Mouse (Mus musculus) MEL (cell line): Measurements from ENCODE around the gene Krtap16-3. TPM values are rescaled to one million over a fixed set of nuclear protein-coding genes. Genes with fewer than 3 reads are reported as not detected.

Source experiments
- DNase-seq: peaks from one replicate; pipeline ENCODE4 v3.0.0; 2011; ENCODE audit warnings: low read depth, low spot score
- H3K27ac ChIP-seq: 2 replicates; pipeline ENCODE4 v1.5.1; 2012; ENCODE audit warnings: low read depth, mild to moderate bottlenecking, control low read depth, low read length, moderate library complexity; ENCODE audit not compliant: control insufficient read depth
- H3K27me3 ChIP-seq, 2 experiments: fragments of 150-350 bp in 1 of 2; sonication (generic) in 1 of 2; 2 replicates each; pipeline ENCODE4 v1.6.1; 2012; ENCODE audit warnings: low read length in 2 of 2, mild to moderate bottlenecking in 2 of 2, improper control_type of control experiment in 1 of 2, moderate library complexity in 1 of 2; ENCODE audit not compliant: insufficient read depth in 2 of 2, control insufficient read depth in 1 of 2
- H3K36me3 ChIP-seq, 2 experiments: 2 replicates each; pipeline ENCODE4 v1.6.1; 2012 to 2014; ENCODE audit warnings: low read length in 2 of 2, improper control_type of control experiment in 1 of 2, inconsistent platforms in 1 of 2, mild to moderate bottlenecking in 1 of 2; ENCODE audit not compliant: insufficient read depth in 2 of 2, control insufficient read depth in 1 of 2
- H3K4me1 ChIP-seq, 2 experiments: fragments of 150-350 bp in 1 of 2; sonication (generic) in 1 of 2; 2 replicates each; pipeline ENCODE4 v1.6.1; 2012; ENCODE audit warnings: low read length in 2 of 2, improper control_type of control experiment in 1 of 2, mild to moderate bottlenecking in 1 of 2; ENCODE audit not compliant: insufficient read depth in 2 of 2, control insufficient read depth in 1 of 2
- H3K4me3 ChIP-seq, 2 experiments: fragments of 150-350 bp in 1 of 2; sonication (generic) in 1 of 2; 2 replicates each; pipeline ENCODE4 v1.5.1; 2012; ENCODE audit warnings: low read depth in 2 of 2, low read length in 2 of 2, mild to moderate bottlenecking in 2 of 2, moderate library complexity in 2 of 2, control low read depth in 1 of 2, improper control_type of control experiment in 1 of 2; ENCODE audit not compliant: control insufficient read depth in 1 of 2, insufficient read depth in 1 of 2
- H3K79me2 ChIP-seq: 2 replicates; pipeline ENCODE4 v1.6.1; 2012; ENCODE audit warnings: mild to moderate bottlenecking, low read length, moderate library complexity; ENCODE audit not compliant: control insufficient read depth, poor library complexity, insufficient read depth
- H3K9ac ChIP-seq: 2 replicates; pipeline ENCODE4 v1.6.1; 2012; ENCODE audit warnings: low read depth, mild to moderate bottlenecking, control low read depth, low read length, moderate library complexity; ENCODE audit not compliant: control insufficient read depth, poor library complexity, severe bottlenecking
- H3K9me3 ChIP-seq: fragments of 150-350 bp; sonication (generic); replicated peaks from 2 replicates; pipeline ENCODE4 v1.6.1; 2012; ENCODE audit warnings: mild to moderate bottlenecking, low read length, improper control_type of control experiment, moderate library complexity; ENCODE audit not compliant: insufficient read depth
- CTCF ChIP-seq, 3 experiments: IDR thresholded peaks in 2 of 3; conservative IDR thresholded peaks in 1 of 3; 2 replicates each; pipeline ENCODE4 v1.5.1; 2011 to 2012; ENCODE audit warnings: low read length in 3 of 3, low read depth in 2 of 3, mild to moderate bottlenecking in 2 of 3, improper control_type of control experiment in 1 of 3, inconsistent platforms in 1 of 3, mixed read lengths in 1 of 3, moderate library complexity in 1 of 3; ENCODE audit not compliant: control insufficient read depth in 1 of 3, insufficient read depth in 1 of 3, poor library complexity in 1 of 3, severe bottlenecking in 1 of 3
- HCFC1 ChIP-seq: IDR thresholded peaks from 2 replicates; pipeline ENCODE4 v1.6.1; 2012; ENCODE audit warnings: low read depth, mild to moderate bottlenecking, inconsistent platforms, low read length, improper control_type of control experiment, moderate library complexity
- JUND ChIP-seq: IDR thresholded peaks from 2 replicates; pipeline ENCODE4 v1.6.1; 2011; ENCODE audit warnings: low read depth, mild to moderate bottlenecking, improper control_type of control experiment, low read length
- KAT2A ChIP-seq: conservative IDR thresholded peaks from 2 replicates; pipeline ENCODE4 v1.6.1; 2012; ENCODE audit warnings: low read depth, low read length, improper control_type of control experiment, inconsistent platforms
- MAX ChIP-seq: IDR thresholded peaks from 2 replicates; pipeline ENCODE4 v1.6.1; 2011; ENCODE audit warnings: low read length, improper control_type of control experiment
- MAZ ChIP-seq: IDR thresholded peaks from 2 replicates; pipeline ENCODE4 v1.6.1; 2012; ENCODE audit warnings: low read depth, mild to moderate bottlenecking, inconsistent platforms, low read length, improper control_type of control experiment
- MEF2A ChIP-seq: IDR thresholded peaks from 2 replicates; pipeline ENCODE4 v1.6.1; 2014; ENCODE audit warnings: low read depth, mild to moderate bottlenecking, inconsistent platforms, low read length, improper control_type of control experiment; ENCODE audit not compliant: poor library complexity, insufficient replicate concordance, severe bottlenecking; ENCODE audit errors: extremely low read depth
- MXI1 ChIP-seq: IDR thresholded peaks from 2 replicates; pipeline ENCODE4 v1.6.1; 2011; ENCODE audit warnings: mild to moderate bottlenecking, low read depth, low read length, improper control_type of control experiment
- NELFE ChIP-seq: IDR thresholded peaks from 2 replicates; pipeline ENCODE4 v1.6.1; 2011; ENCODE audit warnings: low read depth, low read length, improper control_type of control experiment
- POLR2A ChIP-seq, 2 experiments: IDR thresholded peaks; 2 replicates each; pipeline ENCODE4 v1.6.1; 2011 to 2012; ENCODE audit warnings: low read length in 2 of 2, mild to moderate bottlenecking in 2 of 2, control low read depth in 1 of 2, improper control_type of control experiment in 1 of 2, low read depth in 1 of 2, moderate library complexity in 1 of 2; ENCODE audit not compliant: control insufficient read depth in 1 of 2, insufficient read depth in 1 of 2, poor library complexity in 1 of 2
- RAD21 ChIP-seq: IDR thresholded peaks from 2 replicates; pipeline ENCODE4 v1.6.1; 2011; ENCODE audit warnings: mild to moderate bottlenecking, low read depth, low read length, improper control_type of control experiment
- RCOR1 ChIP-seq: IDR thresholded peaks from 2 replicates; pipeline ENCODE4 v1.6.1; 2012; ENCODE audit warnings: low read depth, mild to moderate bottlenecking, inconsistent platforms, low read length, improper control_type of control experiment
- SIN3A ChIP-seq: IDR thresholded peaks from 2 replicates; pipeline ENCODE4 v1.6.1; 2012; ENCODE audit warnings: low read length, improper control_type of control experiment, inconsistent platforms
- SMC3 ChIP-seq: IDR thresholded peaks from 2 replicates; pipeline ENCODE4 v1.6.1; 2011; ENCODE audit warnings: low read depth, low read length, improper control_type of control experiment
- TCF12 ChIP-seq: IDR thresholded peaks from 2 replicates; pipeline ENCODE4 v1.6.1; 2014; ENCODE audit warnings: low read depth, mild to moderate bottlenecking, inconsistent platforms, low read length, improper control_type of control experiment, moderate library complexity
- UBTF ChIP-seq: IDR thresholded peaks from 2 replicates; pipeline ENCODE4 v1.6.1; 2012; ENCODE audit warnings: low read depth, mild to moderate bottlenecking, inconsistent platforms, low read length, improper control_type of control experiment, moderate library complexity, borderline replicate concordance; ENCODE audit not compliant: insufficient read depth
- ZNF384 ChIP-seq: IDR thresholded peaks from 2 replicates; pipeline ENCODE4 v1.6.1; 2012; ENCODE audit warnings: low read depth, mild to moderate bottlenecking, inconsistent platforms, low read length, improper control_type of control experiment
- polyA plus RNA-seq, 2 experiments: library from polyadenylated mRNA; stranded (reverse) in 1 of 2; unstranded in 1 of 2; fragments of >175 nt in 1 of 2; fragments of >200 nt in 1 of 2; gene quantifications; 2 replicates each; pipeline versions ENCODE4 v1.2.1 to v1.2.4; 2012; ENCODE audit warnings: low replicate concordance in 2 of 2, low read depth in 1 of 2; ENCODE audit not compliant: insufficient read length in 2 of 2, insufficient read depth in 1 of 2, missing spikeins in 1 of 2
- total RNA-seq: library from RNA; depleted of rRNA; stranded (reverse); fragments of 300-350 nt; gene quantifications from 2 replicates; pipeline ENCODE4 v1.2.3, GENCODE M21; 2012; rRNA removed

The Krtap16-3 gene
- total and polyA plus RNA-seq, 3 experiments: not detected

- no peak for DNase-seq
- Histone ChIP-seq H3K36me3 (no peaks in the 10 kb centered on the region), H3K27ac (no peak overlapping the region), H3K4me1 (no peaks in the 10 kb centered on the region), H3K79me2 (no peaks in the 10 kb centered on the region), H3K9me3 (no peaks in the 10 kb centered on the region), H3K27me3 (no peaks in the 10 kb centered on the region), H3K4me3 (no peak overlapping the region), H3K9ac (no peak overlapping the region)
- no peak for TF ChIP-seq SIN3A
- no peak for TF ChIP-seq ZNF384
- no peak for TF ChIP-seq MEF2A
- no peak for TF ChIP-seq HCFC1
- no peak for TF ChIP-seq MXI1
- no peak for TF ChIP-seq UBTF
- TF ChIP-seq TCF12: no peak
- no peak for TF ChIP-seq POLR2A (IDR thresholded peaks at IDR 0.05; ENCODE audit: control insufficient read depth in 1 of 2, insufficient read depth in 1 of 2, low read depth in 1 of 2, low read length in 2 of 2, poor library complexity in 1 of 2)
Measured at GRCm38 (mm10) chr16:88941106-88941505, 21.6 kb downstream of the Krtap16-3 start.

- Histone ChIP-seq H3K4me1 (no peaks in the 10 kb centered on the region), H3K27ac (no peak overlapping the region), H3K36me3 (no peaks in the 10 kb centered on the region), H3K79me2 (no peaks in the 10 kb centered on the region), H3K27me3 (no peaks in the 10 kb centered on the region), H3K9me3 (no peaks in the 10 kb centered on the region), H3K4me3 (no peak overlapping the region), H3K9ac (no peak overlapping the region)
- peak; percentile 26 for DNase-seq
- TF ChIP-seq RAD21 (peak; percentile 2), CTCF (IDR thresholded peaks at IDR 0.05 in 2 of 3, conservative IDR thresholded peaks at IDR 0.05 in 1 of 3; ENCODE audit: control insufficient read depth in 1 of 3, insufficient read depth in 1 of 3, low read depth in 2 of 3, low read length in 3 of 3, poor library complexity in 1 of 3, severe bottlenecking in 1 of 3) (peak in 2 of 3 experiments; percentile 20 to 27; a peak in 3 of 6 replicates), MAX (no peak)
Measured at GRCm38 (mm10) chr16:88938252-88938651, 24.4 kb downstream of the Krtap16-3 start.

- Histone ChIP-seq H3K4me1 (no peaks in the 10 kb centered on the region), H3K27me3 (no peaks in the 10 kb centered on the region), H3K9me3 (no peaks in the 10 kb centered on the region), H3K4me3 (no peak within 1 kb of the TSS), H3K27ac (no peak within 1 kb of the TSS), H3K36me3 (no peaks in the 10 kb centered on the region), H3K9ac (no peak within 1 kb of the TSS), H3K79me2 (no peaks in the 10 kb centered on the region)
- DNase-seq: no peak
- TF ChIP-seq RCOR1 (no peak), MAZ (no peak), SMC3 (no peak), KAT2A (no peak), JUND (no peak), NELFE (no peak)
Measured at GRCm38 (mm10) chr16:88932165-88932564, 30.5 kb downstream of the Krtap16-3 start, which contains the start of gene Krtap19-9b. Krtap19-9b (minus strand) TSS chr16:88932265.

Other genes starting within 250 kb of the Krtap16-3 start
- gene Krtap13-1, start 234.0 kb downstream of the Krtap16-3 start, total RNA-seq: not detected in 2 replicates
- gene Krtap13-1, start 234.0 kb downstream of the Krtap16-3 start, polyA plus RNA-seq: not detected
- gene Krtap13, start 211.2 kb downstream of the Krtap16-3 start, total RNA-seq: not detected in 2 replicates
- gene Krtap13, start 211.2 kb downstream of the Krtap16-3 start, polyA plus RNA-seq: not detected
- not detected in 2 replicates for gene 2310034C09Rik, start 204.0 kb downstream of the Krtap16-3 start, total RNA-seq
- not detected for gene 2310034C09Rik, start 204.0 kb downstream of the Krtap16-3 start, polyA plus RNA-seq
- not detected in 2 replicates for gene 2310057N15Rik, start 188.7 kb downstream of the Krtap16-3 start, total RNA-seq
- gene 2310057N15Rik, start 188.7 kb downstream of the Krtap16-3 start, polyA plus RNA-seq: not detected
- not detected in 2 replicates for gene Gm5965, start 185.0 kb downstream of the Krtap16-3 start, total RNA-seq
- not detected for gene Gm5965, start 185.0 kb downstream of the Krtap16-3 start, polyA plus RNA-seq
- not detected in 2 replicates for gene Gm20741, start 150.7 kb downstream of the Krtap16-3 start, total RNA-seq
- not detected for gene Gm20741, start 150.7 kb downstream of the Krtap16-3 start, polyA plus RNA-seq
- not detected in 2 replicates for gene Krtap15, start 142.7 kb downstream of the Krtap16-3 start, total RNA-seq
- not detected for gene Krtap15, start 142.7 kb downstream of the Krtap16-3 start, polyA plus RNA-seq
- gene Krtap14, start 136.7 kb downstream of the Krtap16-3 start, total RNA-seq: not detected in 2 replicates
- not detected for gene Krtap14, start 136.7 kb downstream of the Krtap16-3 start, polyA plus RNA-seq
- not detected in 2 replicates for gene Krtap19-1, start 93.5 kb downstream of the Krtap16-3 start, total RNA-seq
- not detected for gene Krtap19-1, start 93.5 kb downstream of the Krtap16-3 start, polyA plus RNA-seq
- gene Krtap19-2, start 88.6 kb downstream of the Krtap16-3 start, total RNA-seq: not detected in 2 replicates
- not detected for gene Krtap19-2, start 88.6 kb downstream of the Krtap16-3 start, polyA plus RNA-seq
- gene Krtap19-3, start 84.8 kb downstream of the Krtap16-3 start, total RNA-seq: not detected in 2 replicates
- gene Krtap19-3, start 84.8 kb downstream of the Krtap16-3 start, polyA plus RNA-seq: not detected
- not detected in 2 replicates for gene Krtap19-4, start 77.8 kb downstream of the Krtap16-3 start, total RNA-seq
- gene Krtap19-4, start 77.8 kb downstream of the Krtap16-3 start, polyA plus RNA-seq: not detected
- gene Krtap19-5, start 66.4 kb downstream of the Krtap16-3 start, total RNA-seq: not detected in 2 replicates
- not detected for gene Krtap19-5, start 66.4 kb downstream of the Krtap16-3 start, polyA plus RNA-seq
- not detected in 2 replicates for gene Krtap19-9b, start 30.6 kb downstream of the Krtap16-3 start, total RNA-seq
- not detected for gene Krtap19-9b, start 30.6 kb downstream of the Krtap16-3 start, polyA plus RNA-seq
- gene Krtap22-2, start 47.9 kb upstream of the Krtap16-3 start, total RNA-seq: not detected in 2 replicates
- not detected for gene Krtap22-2, start 47.9 kb upstream of the Krtap16-3 start, polyA plus RNA-seq
- not detected in 2 replicates for gene Gm10229, start 52.4 kb upstream of the Krtap16-3 start, total RNA-seq
- not detected for gene Gm10229, start 52.4 kb upstream of the Krtap16-3 start, polyA plus RNA-seq
- gene Krtap6-1, start 68.8 kb upstream of the Krtap16-3 start, total RNA-seq: not detected in 2 replicates
- gene Krtap6-1, start 68.8 kb upstream of the Krtap16-3 start, polyA plus RNA-seq: not detected
- gene Gm10228, start 78.6 kb upstream of the Krtap16-3 start, total RNA-seq: not detected in 2 replicates
- not detected for gene Gm10228, start 78.6 kb upstream of the Krtap16-3 start, polyA plus RNA-seq
- not detected in 2 replicates for gene Krtap6-5, start 85.0 kb upstream of the Krtap16-3 start, total RNA-seq
- gene Krtap6-5, start 85.0 kb upstream of the Krtap16-3 start, polyA plus RNA-seq: not detected
- gene 1110025L11Rik, start 101.1 kb upstream of the Krtap16-3 start, total RNA-seq: not detected in 2 replicates
- gene 1110025L11Rik, start 101.1 kb upstream of the Krtap16-3 start, polyA plus RNA-seq: not detected
- not detected in 2 replicates for gene Krtap6-3, start 121.1 kb upstream of the Krtap16-3 start, total RNA-seq
- gene Krtap6-3, start 121.1 kb upstream of the Krtap16-3 start, polyA plus RNA-seq: not detected
- gene Gm6358, start 178.0 kb upstream of the Krtap16-3 start, total RNA-seq: not detected in 2 replicates
- not detected for gene Gm6358, start 178.0 kb upstream of the Krtap16-3 start, polyA plus RNA-seq
- gene Gm10061, start 188.2 kb upstream of the Krtap16-3 start, total RNA-seq: not detected in 2 replicates
- not detected for gene Gm10061, start 188.2 kb upstream of the Krtap16-3 start, polyA plus RNA-seq
- not detected in 2 replicates for gene Gm9789, start 195.1 kb upstream of the Krtap16-3 start, total RNA-seq
- not detected for gene Gm9789, start 195.1 kb upstream of the Krtap16-3 start, polyA plus RNA-seq
- gene Gm7735, start 206.6 kb upstream of the Krtap16-3 start, total RNA-seq: not detected in 2 replicates
- not detected for gene Gm7735, start 206.6 kb upstream of the Krtap16-3 start, polyA plus RNA-seq
- gene 1110057P08Rik, start 211.9 kb upstream of the Krtap16-3 start, total RNA-seq: not detected in 2 replicates
- gene 1110057P08Rik, start 211.9 kb upstream of the Krtap16-3 start, polyA plus RNA-seq: not detected
- not detected in 2 replicates for gene Krtap20-2, start 243.0 kb upstream of the Krtap16-3 start, total RNA-seq
- not detected for gene Krtap20-2, start 243.0 kb upstream of the Krtap16-3 start, polyA plus RNA-seq